Mouse (Mus musculus): ENCODE results near the gene Gm47841. TPM values are rescaled to one million over a fixed set of nuclear protein-coding genes. Genes with fewer than 3 reads are reported as not detected.
A peak's percentile ranks its signal among the peaks of the same experiment; 100 is the strongest.

Gene Gm47841
- polyA plus RNA-seq, 1 experiment from 2014 or later = not detected

DNA sequence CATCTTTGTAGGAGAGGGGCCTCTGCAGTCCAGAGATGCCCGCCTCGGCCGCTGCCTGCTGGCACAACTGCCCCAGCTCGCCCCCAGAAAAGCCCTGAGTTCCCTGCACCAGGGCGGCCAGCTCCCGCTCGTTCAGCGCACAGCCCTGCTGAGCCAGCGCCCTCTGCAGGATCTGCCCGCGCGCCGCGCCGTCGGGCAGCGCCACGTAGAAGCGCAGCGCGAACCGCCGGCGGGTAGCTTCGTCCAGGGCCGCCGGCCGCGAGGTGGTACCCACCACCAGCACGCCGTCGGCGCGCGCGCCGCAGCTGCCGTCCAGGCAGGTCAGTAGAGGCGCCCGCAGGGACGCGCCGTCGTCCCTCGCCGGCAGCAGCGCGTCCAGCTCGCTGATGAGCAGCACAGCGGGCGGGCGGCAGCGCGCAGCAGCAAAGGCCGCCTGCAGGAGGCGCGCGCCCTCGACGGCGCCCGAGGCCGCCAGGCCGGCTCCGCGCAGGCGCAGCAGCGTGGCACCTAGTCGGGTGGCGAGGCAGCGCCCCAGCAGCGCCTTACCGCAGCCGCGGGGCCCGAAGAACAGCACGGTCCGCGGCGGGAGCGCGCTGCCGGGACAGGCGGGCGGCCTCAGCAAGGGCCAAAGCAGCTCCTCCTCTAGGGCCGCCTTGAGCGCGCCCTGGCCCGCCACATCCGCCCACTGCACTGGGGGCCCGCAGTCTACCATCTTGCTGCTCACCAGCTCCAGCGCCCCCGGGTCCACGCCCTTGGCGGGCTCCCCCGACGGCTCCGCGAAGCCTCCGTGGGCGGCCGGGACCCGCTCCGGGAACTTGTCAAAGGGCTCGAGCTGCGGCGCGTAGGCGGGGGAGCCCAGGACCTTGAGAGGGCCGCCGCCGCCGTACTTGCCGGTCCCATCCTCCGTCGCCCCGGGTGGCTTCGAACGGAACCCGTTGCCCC is 5.6 kb upstream of the Gm47841 start:
- H3K4me3 ChIP-seq (replicated peaks; ENCODE audit: low read length) = peak overlapping the region; percentile 45
- ATAC-seq (ENCODE audit: insufficient read depth, low FRiP score) = peak; percentile 19; the same call in 1 of the 2 replicates
- H3K4me2 ChIP-seq (ENCODE audit: low read depth, low read length) = peak overlapping the region; percentile 67
- H3K36me3 ChIP-seq (ENCODE audit: control insufficient read depth, insufficient read depth, low read length) = no peaks in the 10 kb centered on the region
- no peak overlapping the region for H3K27ac ChIP-seq (ENCODE audit: low read length)
- H3K9me3 ChIP-seq (replicated peaks; ENCODE audit: control insufficient read depth, low read length) = no peaks in the 10 kb centered on the region
- peak overlapping the region; percentile 63; the same call in 1 of the 2 replicates for H3K9ac ChIP-seq (ENCODE audit: low read length)
- 22% methylated on average over 119 of the region's 120 CpGs for WGBS
- H3K4me1 ChIP-seq (ENCODE audit: control insufficient read depth, insufficient read depth, low read length) = 0 out of 2 replicates have a peak, but pooled peaks cover 3% of the 10 kb centered on the region
- peaks cover 33% of the 10 kb centered on the region for H3K27me3 ChIP-seq (ENCODE audit: control insufficient read depth, insufficient read depth, low read length)

DNA sequence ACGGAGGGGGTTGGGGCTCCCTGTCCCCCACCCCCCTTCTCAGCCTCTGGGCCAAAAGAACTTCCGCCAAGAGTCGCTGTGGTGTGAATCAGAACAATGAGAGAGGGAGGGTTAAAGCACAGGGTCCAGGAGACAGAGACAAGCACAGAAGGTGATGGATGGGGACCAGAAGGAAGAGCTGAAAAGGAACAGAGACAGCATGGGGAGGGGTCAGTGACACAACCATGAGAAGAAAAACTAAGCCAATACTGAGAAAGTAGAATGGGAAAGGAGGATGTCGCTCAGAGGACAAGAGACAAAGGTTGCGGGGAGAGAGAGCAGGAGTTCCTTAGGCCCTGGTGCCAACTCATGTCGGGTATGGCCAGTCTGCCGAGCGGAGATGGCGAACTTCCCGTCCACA is 4.7 kb upstream of the Gm47841 start:
- Histone ChIP-seq H3K9ac (ENCODE audit: low read length) (no peak overlapping the region), H3K4me1 (ENCODE audit: control insufficient read depth, insufficient read depth, low read length) (peaks cover 10% of the 10 kb centered on the region; the same call in 1 of the 2 replicates), H3K36me3 (ENCODE audit: control insufficient read depth, insufficient read depth, low read length) (no peaks in the 10 kb centered on the region), H3K9me3 (replicated peaks; ENCODE audit: control insufficient read depth, low read length) (no peaks in the 10 kb centered on the region), H3K4me3 (replicated peaks; ENCODE audit: low read length) (no peak overlapping the region), H3K4me2 (ENCODE audit: low read depth, low read length) (no peak overlapping the region), H3K27me3 (ENCODE audit: control insufficient read depth, insufficient read depth, low read length) (peaks cover 42% of the 10 kb centered on the region), H3K27ac (ENCODE audit: low read length) (no peak overlapping the region)
- no peak for ATAC-seq (ENCODE audit: insufficient read depth, low FRiP score)
- 74% methylated on average over 10 of the region's 10 CpGs for WGBS

DNA sequence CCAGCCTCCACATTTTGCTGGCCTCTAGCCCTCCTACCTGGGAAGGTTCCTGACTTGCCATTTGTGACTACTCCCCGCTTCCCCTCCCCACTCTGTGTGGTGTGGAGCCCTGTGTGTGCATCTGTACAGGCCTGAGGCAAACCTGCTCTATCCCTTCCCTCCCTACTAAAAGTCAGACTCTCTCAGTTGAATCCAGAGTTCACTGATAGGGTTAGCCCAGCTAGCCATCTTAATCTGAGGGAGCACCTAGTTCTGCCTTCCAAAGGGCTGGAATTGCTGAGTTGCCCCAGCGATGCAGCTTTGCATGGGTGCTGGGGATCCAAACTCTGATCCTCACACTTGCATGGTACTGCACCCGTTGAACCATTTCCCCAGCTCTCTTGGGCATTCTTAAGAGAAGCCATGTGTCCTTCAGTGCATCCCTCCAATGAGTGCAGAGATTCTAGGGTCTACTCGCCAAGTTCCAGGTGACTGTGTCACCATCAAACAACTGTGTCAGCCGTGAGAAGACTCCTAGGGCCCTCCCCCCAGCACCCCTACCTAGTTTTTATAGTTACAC is 1.2 kb upstream of the Gm47841 start:
- Histone ChIP-seq H3K27ac (ENCODE audit: low read length) (no peak overlapping the region), H3K4me2 (ENCODE audit: low read depth, low read length) (no peak overlapping the region), H3K9me3 (replicated peaks; ENCODE audit: control insufficient read depth, low read length) (no peaks in the 10 kb centered on the region), H3K9ac (ENCODE audit: low read length) (no peak overlapping the region), H3K36me3 (ENCODE audit: control insufficient read depth, insufficient read depth, low read length) (no peaks in the 10 kb centered on the region), H3K4me3 (replicated peaks; ENCODE audit: low read length) (no peak overlapping the region), H3K4me1 (ENCODE audit: control insufficient read depth, insufficient read depth, low read length) (peaks cover 17% of the 10 kb centered on the region), H3K27me3 (ENCODE audit: control insufficient read depth, insufficient read depth, low read length) (peaks cover 58% of the 10 kb centered on the region)
- WGBS = 59% methylated on average over 5 of the region's 5 CpGs
- no peak for ATAC-seq (ENCODE audit: insufficient read depth, low FRiP score)

DNA sequence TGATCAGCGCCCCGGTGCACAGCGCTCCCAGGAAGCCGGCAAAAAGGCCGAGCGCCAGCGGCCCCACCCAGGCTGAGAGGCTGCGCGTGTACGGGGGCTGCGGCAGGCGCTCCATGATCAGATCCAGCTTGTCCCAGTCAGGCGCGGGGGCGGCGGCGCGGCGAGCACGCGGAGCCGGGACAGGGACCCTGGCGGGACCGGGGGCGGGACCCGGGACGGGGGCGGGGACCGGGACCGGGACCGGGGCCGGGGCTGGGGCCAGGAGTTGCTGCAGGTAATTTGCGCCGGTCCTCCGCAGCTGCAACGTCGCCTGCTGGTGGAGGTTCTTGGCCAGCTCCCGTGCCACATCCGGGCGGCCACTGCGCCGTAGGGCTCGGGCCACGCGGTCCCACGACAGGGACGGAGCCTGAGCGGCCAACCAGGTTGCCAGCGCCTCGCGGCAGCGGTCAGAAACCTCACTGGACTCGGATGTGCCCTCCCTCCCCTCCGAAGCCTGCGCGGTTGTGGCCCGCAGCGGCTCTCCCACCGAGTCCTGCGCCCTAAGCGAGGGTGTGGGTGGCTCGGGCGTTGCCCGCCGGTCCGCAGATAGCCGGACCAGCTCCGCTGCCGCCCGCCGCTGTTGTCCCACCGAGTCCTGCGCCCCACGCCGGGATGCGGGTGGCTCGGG is 537 bp downstream of the Gm47841 start:
- 2% methylated on average over 77 of the region's 77 CpGs for WGBS
- Histone ChIP-seq H3K4me1 (ENCODE audit: control insufficient read depth, insufficient read depth, low read length) (peaks cover 15% of the 10 kb centered on the region), H3K9me3 (replicated peaks; ENCODE audit: control insufficient read depth, low read length) (no peaks in the 10 kb centered on the region), H3K4me3 (replicated peaks; ENCODE audit: low read length) (peak overlapping the region; percentile 56), H3K9ac (ENCODE audit: low read length) (peak overlapping the region; percentile 73), H3K27ac (ENCODE audit: low read length) (no peak overlapping the region), H3K27me3 (ENCODE audit: control insufficient read depth, insufficient read depth, low read length) (peaks cover 50% of the 10 kb centered on the region), H3K36me3 (ENCODE audit: control insufficient read depth, insufficient read depth, low read length) (no peaks in the 10 kb centered on the region), H3K4me2 (ENCODE audit: low read depth, low read length) (peak overlapping the region; percentile 99)
- peak; percentile 54; the same call in 1 of the 2 replicates for ATAC-seq (ENCODE audit: insufficient read depth, low FRiP score)

DNA sequence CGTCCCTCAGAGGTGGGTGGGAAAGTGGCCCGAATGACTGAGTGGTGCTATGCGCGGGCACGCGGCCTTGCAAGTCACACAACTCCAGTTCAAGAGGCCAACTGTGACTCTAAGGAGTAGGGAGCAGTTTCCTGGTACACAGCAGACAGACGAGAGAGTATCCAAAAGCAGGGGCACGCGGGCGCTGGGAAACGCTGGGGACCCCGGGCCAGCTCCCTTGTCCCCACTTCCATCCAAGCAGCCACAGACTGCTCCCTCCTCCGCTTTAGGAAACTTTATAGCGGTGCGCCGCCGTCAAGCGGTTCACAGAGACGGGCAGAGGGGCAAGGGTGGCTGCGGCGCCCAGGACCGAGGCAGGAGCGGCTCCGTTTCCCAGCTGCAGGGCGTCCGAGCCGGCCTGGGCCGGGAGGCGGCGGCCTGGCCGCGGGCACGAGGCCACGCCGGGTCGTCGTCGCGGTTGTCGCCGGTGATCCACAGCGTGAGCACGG is 1.1 kb downstream of the Gm47841 start:
- Histone ChIP-seq H3K4me2 (ENCODE audit: low read depth, low read length) (peak overlapping the region; percentile 99), H3K36me3 (ENCODE audit: control insufficient read depth, insufficient read depth, low read length) (no peaks in the 10 kb centered on the region), H3K4me3 (replicated peaks; ENCODE audit: low read length) (peak overlapping the region; percentile 56), H3K27me3 (ENCODE audit: control insufficient read depth, insufficient read depth, low read length) (peaks cover 47% of the 10 kb centered on the region), H3K9ac (ENCODE audit: low read length) (peak overlapping the region; percentile 73), H3K27ac (ENCODE audit: low read length) (no peak overlapping the region), H3K9me3 (replicated peaks; ENCODE audit: control insufficient read depth, low read length) (no peaks in the 10 kb centered on the region), H3K4me1 (ENCODE audit: control insufficient read depth, insufficient read depth, low read length) (peaks cover 15% of the 10 kb centered on the region)
- peak; percentile 14; the same call in 1 of the 2 replicates for ATAC-seq (ENCODE audit: insufficient read depth, low FRiP score)
- 4% methylated on average over 43 of the region's 43 CpGs for WGBS

DNA sequence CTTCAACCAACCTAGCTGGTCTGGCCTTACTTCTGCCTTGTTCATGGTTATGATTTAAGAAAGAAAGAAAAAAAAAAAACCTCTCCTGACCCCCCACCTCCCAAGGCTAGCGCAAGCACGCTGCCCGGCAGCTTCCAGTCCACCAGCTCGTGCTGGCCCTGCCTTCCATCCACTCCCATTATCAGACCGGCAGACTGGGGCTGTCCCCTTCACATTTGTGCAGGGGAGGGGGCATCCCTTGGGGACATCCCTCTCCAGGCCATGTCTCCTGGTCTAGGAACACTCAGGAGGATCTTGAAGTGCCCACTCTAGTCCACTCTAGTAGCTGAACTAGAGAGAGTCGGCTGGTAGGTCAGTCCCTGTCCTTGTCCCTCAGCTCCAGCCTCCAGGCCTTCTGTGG is 2.7 kb downstream of the Gm47841 start:
- H3K4me2 ChIP-seq (ENCODE audit: low read depth, low read length) = no peak overlapping the region
- no peak for ATAC-seq (ENCODE audit: insufficient read depth, low FRiP score)
- H3K27me3 ChIP-seq (ENCODE audit: control insufficient read depth, insufficient read depth, low read length) = peaks cover 55% of the 10 kb centered on the region
- no peaks in the 10 kb centered on the region for H3K9me3 ChIP-seq (replicated peaks; ENCODE audit: control insufficient read depth, low read length)
- peaks cover 15% of the 10 kb centered on the region for H3K4me1 ChIP-seq (ENCODE audit: control insufficient read depth, insufficient read depth, low read length)
- no peaks in the 10 kb centered on the region for H3K36me3 ChIP-seq (ENCODE audit: control insufficient read depth, insufficient read depth, low read length)
- WGBS = 46% methylated on average over 6 of the region's 6 CpGs
- no peak overlapping the region for H3K27ac ChIP-seq (ENCODE audit: low read length)
- H3K9ac ChIP-seq (ENCODE audit: low read length) = no peak overlapping the region
- no peak overlapping the region for H3K4me3 ChIP-seq (replicated peaks; ENCODE audit: low read length)

DNA sequence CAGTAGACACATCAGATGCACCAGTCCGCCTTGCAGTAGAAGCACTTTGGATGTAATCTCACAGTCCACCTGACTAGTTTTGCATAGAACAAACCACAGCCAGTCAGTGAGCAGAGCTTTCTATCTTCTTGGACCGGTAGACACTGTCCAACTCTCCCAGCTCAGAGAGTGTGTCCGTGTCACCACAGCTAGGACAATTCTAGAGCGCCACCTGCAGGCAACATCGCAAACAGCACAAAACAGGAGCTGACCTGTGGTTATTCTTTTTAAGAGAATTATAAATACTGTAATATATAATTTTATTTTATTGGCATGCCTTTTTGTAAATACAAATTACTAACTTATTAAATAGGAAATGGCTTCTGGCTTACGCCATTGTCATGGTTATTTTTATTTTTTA is 4.6 kb downstream of the Gm47841 start:
- H3K4me3 ChIP-seq (replicated peaks; ENCODE audit: low read length) = no peak overlapping the region
- no peak for ATAC-seq (ENCODE audit: insufficient read depth, low FRiP score)
- H3K36me3 ChIP-seq (ENCODE audit: control insufficient read depth, insufficient read depth, low read length) = no peaks in the 10 kb centered on the region
- H3K27me3 ChIP-seq (ENCODE audit: control insufficient read depth, insufficient read depth, low read length) = peaks cover 57% of the 10 kb centered on the region
- no peak overlapping the region for H3K9ac ChIP-seq (ENCODE audit: low read length)
- H3K9me3 ChIP-seq (replicated peaks; ENCODE audit: control insufficient read depth, low read length) = no peaks in the 10 kb centered on the region
- H3K27ac ChIP-seq (ENCODE audit: low read length) = no peak overlapping the region
- WGBS = 24% methylated on average over 6 of the region's 6 CpGs
- peaks cover 15% of the 10 kb centered on the region for H3K4me1 ChIP-seq (ENCODE audit: control insufficient read depth, insufficient read depth, low read length)
- no peak overlapping the region for H3K4me2 ChIP-seq (ENCODE audit: low read depth, low read length)

DNA sequence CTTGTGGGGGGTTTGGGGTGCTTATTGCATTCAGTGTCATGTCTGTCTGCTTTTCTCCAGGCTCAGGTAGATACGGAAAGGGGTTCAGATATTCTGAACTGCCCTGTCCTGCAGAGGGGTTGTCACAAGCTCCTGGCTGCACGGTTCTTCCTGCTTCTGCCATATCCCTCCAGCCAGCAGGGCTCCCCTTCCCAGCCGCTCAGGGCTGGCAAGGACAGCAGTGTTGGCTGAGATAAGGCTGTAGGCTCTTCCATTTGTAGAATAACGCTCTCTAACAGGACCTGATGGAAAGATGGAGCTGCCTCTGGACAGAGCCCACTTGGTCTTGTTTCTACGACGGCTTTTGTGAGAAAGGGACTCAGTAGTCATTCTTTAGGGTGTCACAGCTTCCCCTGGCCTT is 5.2 kb downstream of the Gm47841 start:
- H3K9ac ChIP-seq (ENCODE audit: low read length) = no peak overlapping the region
- no peak overlapping the region for H3K27ac ChIP-seq (ENCODE audit: low read length)
- H3K27me3 ChIP-seq (ENCODE audit: control insufficient read depth, insufficient read depth, low read length) = peaks cover 52% of the 10 kb centered on the region
- no peak for ATAC-seq (ENCODE audit: insufficient read depth, low FRiP score)
- no peak overlapping the region for H3K4me3 ChIP-seq (replicated peaks; ENCODE audit: low read length)
- WGBS = 69% methylated on average over 6 of the region's 6 CpGs
- H3K4me2 ChIP-seq (ENCODE audit: low read depth, low read length) = no peak overlapping the region
- no peaks in the 10 kb centered on the region for H3K9me3 ChIP-seq (replicated peaks; ENCODE audit: control insufficient read depth, low read length)
- peaks cover 9% of the 10 kb centered on the region for H3K4me1 ChIP-seq (ENCODE audit: control insufficient read depth, insufficient read depth, low read length)
- H3K36me3 ChIP-seq (ENCODE audit: control insufficient read depth, insufficient read depth, low read length) = no peaks in the 10 kb centered on the region
